Mouse (Mus musculus) liver, embryonic 15.5 days (tissue): ENCODE data around the gene Ager. TPM values are rescaled to one million over a fixed set of nuclear protein-coding genes. Genes with fewer than 3 reads are reported as not detected.

Experiments
- ATAC-seq: fragments of 200-750 bp; cut with Nextera tagmentation; 2 replicates; pipeline ENCODE4 v1.8.0; 2017; ENCODE audit warnings: moderate number of reproducible peaks, mild to moderate bottlenecking, moderate library complexity; ENCODE audit not compliant: insufficient read depth
- H3K27ac ChIP-seq: fragments of 300-500 bp; sonication (generic); replicated peaks from 2 replicates; pipeline ENCODE4 v1.5.1; 2015; ENCODE audit warnings: mild to moderate bottlenecking, inconsistent platforms
- H3K27me3 ChIP-seq: fragments of 300-500 bp; sonication (generic); 2 replicates; pipeline ENCODE4 v1.6.1; 2015; ENCODE audit warnings: mild to moderate bottlenecking, inconsistent platforms
- H3K36me3 ChIP-seq: fragments of 300-500 bp; sonication (generic); replicated peaks from 2 replicates; pipeline ENCODE4 v1.6.1; 2015; ENCODE audit warnings: moderate library complexity, mild to moderate bottlenecking, inconsistent platforms
- H3K4me1 ChIP-seq: fragments of 300-500 bp; sonication (generic); replicated peaks from 2 replicates; pipeline ENCODE4 v1.6.1; 2015; ENCODE audit warnings: inconsistent platforms
- H3K4me2 ChIP-seq: fragments of 300-500 bp; sonication (generic); 2 replicates; pipeline ENCODE4 v1.6.1; 2015; ENCODE audit warnings: moderate library complexity, mild to moderate bottlenecking, inconsistent platforms
- H3K4me3 ChIP-seq: fragments of 300-500 bp; sonication (generic); replicated peaks from 2 replicates; pipeline ENCODE4 v1.5.1; 2015; ENCODE audit warnings: mild to moderate bottlenecking, inconsistent platforms
- H3K9ac ChIP-seq: fragments of 300-500 bp; sonication (generic); 2 replicates; pipeline ENCODE4 v1.6.1; 2015; ENCODE audit warnings: moderate library complexity, mild to moderate bottlenecking, inconsistent platforms
- H3K9me3 ChIP-seq: fragments of 300-500 bp; sonication (generic); replicated peaks from 2 replicates; pipeline ENCODE4 v1.6.1; 2016; ENCODE audit warnings: inconsistent platforms
- WGBS: fragments of 180-500 bp; shearing (Covaris S2); methylation state at CpG from one replicate; pipeline ENCODE4 v1.1.7; 2015; ENCODE audit warnings: mixed read lengths; ENCODE audit not compliant: insufficient replicate concordance; 5-methylcytosine and 5-hydroxymethylcytosine counted together
- polyA plus RNA-seq: library from polyadenylated mRNA; unstranded; fragments of >200 nt; fragmentation: Nextera tagmentation; extraction: Ambion mirVana; gene quantifications from 2 replicates; pipeline ENCODE4 v1.2.1, GENCODE M21; 2015

Gene Ager
- polyA plus RNA-seq, 1 experiment from 2014 or later = 0.88 TPM

GRCm38 (mm10) chr17:34591029-34591993 is 6.4 kb upstream of the Ager start, which contains the start of gene Pbx2:
TSS of gene Pbx2 (plus strand) at chr17:34591266.
- Histone ChIP-seq H3K36me3 (peaks cover 23% of the 10 kb centered on the region), H3K9me3 (no peaks in the 10 kb centered on the region), H3K4me1 (peaks cover 83% of the 10 kb centered on the region), H3K4me3 (peak within 1 kb of the TSS; percentile 84), H3K27me3 (peaks cover 3% of the 10 kb centered on the region; the same call in 1 of the 2 replicates), H3K9ac (peak within 1 kb of the TSS; percentile 91), H3K27ac (peak within 1 kb of the TSS; percentile 87), H3K4me2 (peak within 1 kb of the TSS; percentile 100)
- WGBS = 5% methylated on average over 21 of the region's 21 CpGs
- ATAC-seq = no peak

- peak overlapping the region; percentile 100 for H3K4me2 ChIP-seq
- H3K9me3 ChIP-seq = no peaks in the 10 kb centered on the region
- 1% methylated on average over 35 of the region's 35 CpGs for WGBS
- H3K36me3 ChIP-seq = peaks cover 23% of the 10 kb centered on the region
- H3K9ac ChIP-seq = peak overlapping the region; percentile 91
- H3K27me3 ChIP-seq = no peaks in the 10 kb centered on the region
- peak; percentile 56 for ATAC-seq
- H3K27ac ChIP-seq = peak overlapping the region; percentile 87
- peak overlapping the region; percentile 84 for H3K4me3 ChIP-seq
- peaks cover 81% of the 10 kb centered on the region for H3K4me1 ChIP-seq
Measured at GRCm38 (mm10) chr17:34591994-34592375, 5.7 kb upstream of the Ager start.

GRCm38 (mm10) chr17:34592581-34593549 is 4.8 kb upstream of the Ager start:
- peak overlapping the region; percentile 91 for H3K9ac ChIP-seq
- WGBS = 3% methylated on average over 32 of the region's 32 CpGs
- H3K9me3 ChIP-seq = no peaks in the 10 kb centered on the region
- H3K27me3 ChIP-seq = no peaks in the 10 kb centered on the region
- peak overlapping the region; percentile 100 for H3K4me2 ChIP-seq
- H3K36me3 ChIP-seq = peaks cover 23% of the 10 kb centered on the region
- H3K4me1 ChIP-seq = peaks cover 83% of the 10 kb centered on the region
- peak overlapping the region; percentile 84 for H3K4me3 ChIP-seq
- peak overlapping the region; percentile 87 for H3K27ac ChIP-seq
- no peak for ATAC-seq

- 70% methylated on average over 34 of the region's 34 CpGs for WGBS
- peak overlapping the region; percentile 91; the same call in 1 of the 2 replicates for H3K9ac ChIP-seq
- peak overlapping the region; percentile 87 for H3K27ac ChIP-seq
- peak overlapping the region; percentile 100 for H3K4me2 ChIP-seq
- H3K4me1 ChIP-seq = peaks cover 82% of the 10 kb centered on the region
- ATAC-seq = no peak
- H3K36me3 ChIP-seq = peaks cover 23% of the 10 kb centered on the region
- H3K27me3 ChIP-seq = no peaks in the 10 kb centered on the region
- no peaks in the 10 kb centered on the region for H3K9me3 ChIP-seq
- peak overlapping the region; percentile 84 for H3K4me3 ChIP-seq
Measured at GRCm38 (mm10) chr17:34593752-34594525, 3.7 kb upstream of the Ager start.

- H3K4me1 ChIP-seq = peaks cover 73% of the 10 kb centered on the region
- no peak overlapping the region for H3K27ac ChIP-seq
Measured at GRCm38 (mm10) chr17:34596098-34596497, 1.6 kb upstream of the Ager start.

GRCm38 (mm10) chr17:34599891-34600290 is 2.2 kb downstream of the Ager start:
- no peak for ATAC-seq
- Histone ChIP-seq H3K4me1 (peaks cover 60% of the 10 kb centered on the region), H3K36me3 (peaks cover 34% of the 10 kb centered on the region), H3K4me2 (no peak overlapping the region), H3K27me3 (no peaks in the 10 kb centered on the region), H3K4me3 (no peak overlapping the region), H3K9me3 (no peaks in the 10 kb centered on the region), H3K9ac (no peak overlapping the region), H3K27ac (no peak overlapping the region)
- WGBS = 71% methylated on average over 9 of the region's 9 CpGs

More at GRCm38 (mm10) chr17:34596098-34596497, 1.6 kb upstream of the Ager start:
- ATAC-seq = no peak
- Histone ChIP-seq H3K9me3 (no peaks in the 10 kb centered on the region), H3K36me3 (peaks cover 35% of the 10 kb centered on the region), H3K4me2 (no peak overlapping the region), H3K27me3 (no peaks in the 10 kb centered on the region), H3K4me3 (no peak overlapping the region), H3K9ac (no peak overlapping the region)
- 67% methylated on average over 8 of the region's 8 CpGs for WGBS

GRCm38 (mm10) chr17:34601796-34602195 is 4.1 kb downstream of the Ager start:
- WGBS = 85% methylated on average over 12 of the region's 12 CpGs
- no peak for ATAC-seq
- Histone ChIP-seq H3K4me2 (peak overlapping the region; percentile 97), H3K27me3 (no peaks in the 10 kb centered on the region), H3K4me1 (peaks cover 70% of the 10 kb centered on the region), H3K36me3 (peaks cover 20% of the 10 kb centered on the region), H3K9me3 (no peaks in the 10 kb centered on the region), H3K9ac (0 out of 2 replicates have a peak overlapping the region, but pooled peaks have one; percentile 85), H3K4me3 (peak overlapping the region; percentile 89; the same call in 1 of the 2 replicates), H3K27ac (no peak overlapping the region)

GRCm38 (mm10) chr17:34603375-34604060 is 5.9 kb downstream of the Ager start, which contains the start of gene Rnf5:
TSS of gene Rnf5 (minus strand) at chr17:34603690.
- peaks cover 71% of the 10 kb centered on the region for H3K4me1 ChIP-seq

GRCm38 (mm10) chr17:34604061-34604508 is 6.4 kb downstream of the Ager start, which contains the start of gene Agpat1:
TSS of gene Agpat1 (plus strand) at chr17:34604262.
- WGBS = 0% methylated on average over 35 of the region's 35 CpGs
- H3K4me1 ChIP-seq = peaks cover 73% of the 10 kb centered on the region
- ATAC-seq = peak; percentile 79

More at GRCm38 (mm10) chr17:34603375-34604060, 5.9 kb downstream of the Ager start, which contains the start of gene Rnf5:
- H3K9ac ChIP-seq = peak within 1 kb of the TSS; percentile 94
- no peaks in the 10 kb centered on the region for H3K9me3 ChIP-seq
- H3K4me2 ChIP-seq = peak within 1 kb of the TSS; percentile 97
- peaks cover 23% of the 10 kb centered on the region for H3K36me3 ChIP-seq
- H3K27ac ChIP-seq = peak within 1 kb of the TSS; percentile 89
- no peaks in the 10 kb centered on the region for H3K27me3 ChIP-seq
- H3K4me3 ChIP-seq = peak within 1 kb of the TSS; percentile 89
- peak; percentile 89 for ATAC-seq
- WGBS = under 1% methylated on average over 30 of the region's 30 CpGs

More at GRCm38 (mm10) chr17:34604061-34604508, 6.4 kb downstream of the Ager start, which contains the start of gene Agpat1:
- Histone ChIP-seq H3K4me3 (peak within 1 kb of the TSS; percentile 89), H3K9me3 (no peaks in the 10 kb centered on the region), H3K27me3 (no peaks in the 10 kb centered on the region), H3K4me2 (peak within 1 kb of the TSS; percentile 97), H3K27ac (peak within 1 kb of the TSS; percentile 89), H3K36me3 (peaks cover 23% of the 10 kb centered on the region), H3K9ac (peak within 1 kb of the TSS; percentile 94)
